Mouse (Mus musculus) midbrain, embryonic 13.5 days (tissue): ENCODE measurements around the gene Hoxd10. TPM values are rescaled to one million over a fixed set of nuclear protein-coding genes. Genes with fewer than 3 reads are reported as not detected.

Experiments used
- ATAC-seq: fragments of 200-750 bp; cut with Nextera tagmentation; 2 replicates; pipeline ENCODE4 v1.8.0; 2017; ENCODE audit warnings: mild to moderate bottlenecking, moderate TSS enrichment, moderate library complexity
- H3K27ac ChIP-seq: fragments of 300-500 bp; sonication (generic); 2 replicates; pipeline ENCODE4 v1.5.1; 2015; ENCODE audit warnings: inconsistent platforms, mild to moderate bottlenecking, moderate library complexity
- H3K27me3 ChIP-seq: fragments of 300-500 bp; sonication (generic); 2 replicates; pipeline ENCODE4 v1.6.1; 2015; ENCODE audit warnings: mild to moderate bottlenecking, inconsistent platforms
- H3K36me3 ChIP-seq: fragments of 300-500 bp; sonication (generic); 2 replicates; pipeline ENCODE4 v1.6.1; 2015; ENCODE audit warnings: mild to moderate bottlenecking, inconsistent platforms
- H3K4me1 ChIP-seq: fragments of 300-500 bp; sonication (generic); replicated peaks from 2 replicates; pipeline ENCODE4 v1.6.1; 2015; ENCODE audit warnings: inconsistent platforms
- H3K4me2 ChIP-seq: fragments of 300-500 bp; sonication (generic); replicated peaks from 2 replicates; pipeline ENCODE4 v1.6.1; 2015; ENCODE audit warnings: moderate library complexity, mild to moderate bottlenecking, inconsistent platforms
- H3K4me3 ChIP-seq: fragments of 300-500 bp; sonication (generic); replicated peaks from 2 replicates; pipeline ENCODE4 v1.5.1; 2015; ENCODE audit warnings: mild to moderate bottlenecking, inconsistent platforms
- H3K9ac ChIP-seq: fragments of 300-500 bp; sonication (generic); replicated peaks from 2 replicates; pipeline ENCODE4 v1.6.1; 2015; ENCODE audit warnings: mild to moderate bottlenecking, inconsistent platforms
- H3K9me3 ChIP-seq: fragments of 300-500 bp; sonication (generic); 2 replicates; pipeline ENCODE4 v1.6.1; 2016; ENCODE audit warnings: mild to moderate bottlenecking, inconsistent platforms
- WGBS: fragments of 180-500 bp; shearing (Covaris S2); methylation state at CpG from one replicate; pipeline ENCODE4 v1.1.7; 2015; 5-methylcytosine and 5-hydroxymethylcytosine counted together
- polyA plus RNA-seq: library from polyadenylated mRNA; unstranded; fragments of >200 nt; fragmentation: Nextera tagmentation; extraction: Ambion mirVana; gene quantifications from 2 replicates; pipeline ENCODE4 v1.2.1, GENCODE M21; 2015

The Hoxd10 gene
- polyA plus RNA-seq, 1 experiment from 2014 or later: not detected

GRCm38 (mm10) chr2:74677106-74677505 lies 14.6 kb upstream of the Hoxd10 start:
- H3K9ac ChIP-seq: no peak overlapping the region
- peaks cover 100% of the 10 kb centered on the region for H3K27me3 ChIP-seq
- H3K4me1 ChIP-seq: peaks cover 9% of the 10 kb centered on the region
- H3K36me3 ChIP-seq: no peaks in the 10 kb centered on the region
- no peak overlapping the region for H3K27ac ChIP-seq
- no peaks in the 10 kb centered on the region for H3K9me3 ChIP-seq
- WGBS: 10% methylated on average over 2 of the region's 2 CpGs
- no peak overlapping the region for H3K4me2 ChIP-seq
- no peak for ATAC-seq
- no peak overlapping the region for H3K4me3 ChIP-seq

GRCm38 (mm10) chr2:74678891-74679595 lies 12.7 kb upstream of the Hoxd10 start, which contains the start of gene Hoxd11:
Gene Hoxd11 (plus strand): TSS chr2:74679557.
- Histone ChIP-seq H3K36me3 (no peaks in the 10 kb centered on the region), H3K27ac (no peak within 1 kb of the TSS), H3K9ac (no peak within 1 kb of the TSS), H3K4me1 (peaks cover 13% of the 10 kb centered on the region), H3K9me3 (no peaks in the 10 kb centered on the region), H3K27me3 (peaks cover 100% of the 10 kb centered on the region), H3K4me3 (no peak within 1 kb of the TSS), H3K4me2 (no peak within 1 kb of the TSS)
- WGBS: 1% methylated on average over 15 of the region's 15 CpGs
- no peak for ATAC-seq

- WGBS: under 1% methylated on average over 26 of the region's 26 CpGs
- H3K4me1 ChIP-seq: peaks cover 13% of the 10 kb centered on the region
- H3K4me2 ChIP-seq: no peak overlapping the region
- H3K27me3 ChIP-seq: peaks cover 100% of the 10 kb centered on the region
- H3K4me3 ChIP-seq: no peak overlapping the region
- no peaks in the 10 kb centered on the region for H3K36me3 ChIP-seq
- H3K9me3 ChIP-seq: no peaks in the 10 kb centered on the region
- no peak overlapping the region for H3K27ac ChIP-seq
- no peak for ATAC-seq
- H3K9ac ChIP-seq: no peak overlapping the region
These were observed 12.1 kb upstream of the Hoxd10 start for GRCm38 (mm10) chr2:74679596-74679971.

GRCm38 (mm10) chr2:74679980-74680379 lies 11.7 kb upstream of the Hoxd10 start:
- no peak overlapping the region for H3K4me3 ChIP-seq
- H3K9ac ChIP-seq: no peak overlapping the region
- no peak overlapping the region for H3K4me2 ChIP-seq
- H3K4me1 ChIP-seq: peaks cover 13% of the 10 kb centered on the region
- no peaks in the 10 kb centered on the region for H3K36me3 ChIP-seq
- H3K27me3 ChIP-seq: peaks cover 100% of the 10 kb centered on the region
- WGBS: 1% methylated on average over 23 of the region's 23 CpGs
- H3K27ac ChIP-seq: no peak overlapping the region
- no peaks in the 10 kb centered on the region for H3K9me3 ChIP-seq
- ATAC-seq: no peak

- WGBS: under 1% methylated on average over 21 of the region's 21 CpGs
- no peak overlapping the region for H3K9ac ChIP-seq
- H3K9me3 ChIP-seq: no peaks in the 10 kb centered on the region
- no peak overlapping the region for H3K4me2 ChIP-seq
- peaks cover 13% of the 10 kb centered on the region for H3K4me1 ChIP-seq
- no peak overlapping the region for H3K4me3 ChIP-seq
- no peaks in the 10 kb centered on the region for H3K36me3 ChIP-seq
- H3K27ac ChIP-seq: no peak overlapping the region
- no peak for ATAC-seq
- H3K27me3 ChIP-seq: peaks cover 100% of the 10 kb centered on the region
These were observed 10.9 kb upstream of the Hoxd10 start for GRCm38 (mm10) chr2:74680561-74681398.

- H3K4me2 ChIP-seq: peak overlapping the region; percentile 9; the same call in 1 of the 2 replicates
- H3K9me3 ChIP-seq: no peaks in the 10 kb centered on the region
- no peak overlapping the region for H3K27ac ChIP-seq
- WGBS: under 1% methylated on average over 72 of the region's 78 CpGs
- no peaks in the 10 kb centered on the region for H3K36me3 ChIP-seq
- ATAC-seq: peak; percentile 20; the same call in 1 of the 2 replicates
- 0 out of 2 replicates have a peak overlapping the region, but pooled peaks have one; percentile 15 for H3K4me3 ChIP-seq
- H3K9ac ChIP-seq: no peak overlapping the region
- peaks cover 99% of the 10 kb centered on the region for H3K27me3 ChIP-seq
- H3K4me1 ChIP-seq: peaks cover 13% of the 10 kb centered on the region
These were observed 9.9 kb upstream of the Hoxd10 start for GRCm38 (mm10) chr2:74681594-74682531.

- peaks cover 13% of the 10 kb centered on the region for H3K4me1 ChIP-seq
- H3K4me3 ChIP-seq: 0 out of 2 replicates have a peak overlapping the region, but pooled peaks have one; percentile 15
- WGBS: under 1% methylated on average over 49 of the region's 51 CpGs
- no peaks in the 10 kb centered on the region for H3K36me3 ChIP-seq
- no peaks in the 10 kb centered on the region for H3K9me3 ChIP-seq
- H3K27me3 ChIP-seq: peaks cover 99% of the 10 kb centered on the region
- H3K27ac ChIP-seq: no peak overlapping the region
- peak overlapping the region; percentile 9; the same call in 1 of the 2 replicates for H3K4me2 ChIP-seq
- H3K9ac ChIP-seq: no peak overlapping the region
- no peak for ATAC-seq
These were observed 8.9 kb upstream of the Hoxd10 start for GRCm38 (mm10) chr2:74682796-74683195.

GRCm38 (mm10) chr2:74683471-74683951 lies 8.2 kb upstream of the Hoxd10 start:
- Histone ChIP-seq H3K27ac (no peak overlapping the region), H3K4me3 (no peak overlapping the region), H3K27me3 (peaks cover 99% of the 10 kb centered on the region), H3K9me3 (no peaks in the 10 kb centered on the region), H3K9ac (no peak overlapping the region), H3K36me3 (no peaks in the 10 kb centered on the region), H3K4me1 (peaks cover 13% of the 10 kb centered on the region), H3K4me2 (no peak overlapping the region)
- WGBS: under 1% methylated on average over 18 of the region's 18 CpGs
- ATAC-seq: peak; percentile 53; the same call in 1 of the 2 replicates

- no peak overlapping the region for H3K4me3 ChIP-seq
- H3K9ac ChIP-seq: no peak overlapping the region
- H3K27me3 ChIP-seq: peaks cover 99% of the 10 kb centered on the region
- no peaks in the 10 kb centered on the region for H3K36me3 ChIP-seq
- H3K4me1 ChIP-seq: peaks cover 13% of the 10 kb centered on the region
- H3K27ac ChIP-seq: no peak overlapping the region
- WGBS: under 1% methylated on average over 12 of the region's 12 CpGs
- H3K9me3 ChIP-seq: no peaks in the 10 kb centered on the region
- no peak for ATAC-seq
- no peak overlapping the region for H3K4me2 ChIP-seq
These were observed 7.6 kb upstream of the Hoxd10 start for GRCm38 (mm10) chr2:74684106-74684505.

GRCm38 (mm10) chr2:74685059-74685603 lies 6.6 kb upstream of the Hoxd10 start:
- Histone ChIP-seq H3K9ac (no peak overlapping the region), H3K4me3 (no peak overlapping the region), H3K27me3 (peaks cover 99% of the 10 kb centered on the region), H3K36me3 (no peaks in the 10 kb centered on the region), H3K4me1 (peaks cover 13% of the 10 kb centered on the region), H3K9me3 (no peaks in the 10 kb centered on the region), H3K4me2 (no peak overlapping the region), H3K27ac (no peak overlapping the region)
- WGBS: 12% methylated on average over 4 of the region's 4 CpGs
- ATAC-seq: no peak

- no peaks in the 10 kb centered on the region for H3K9me3 ChIP-seq
These were observed 5.3 kb upstream of the Hoxd10 start for GRCm38 (mm10) chr2:74686301-74686987.

More at GRCm38 (mm10) chr2:74686301-74686987, 5.3 kb upstream of the Hoxd10 start:
- Histone ChIP-seq H3K4me1 (peaks cover 14% of the 10 kb centered on the region), H3K27ac (no peak overlapping the region), H3K27me3 (peaks cover 97% of the 10 kb centered on the region), H3K36me3 (no peaks in the 10 kb centered on the region), H3K9ac (no peak overlapping the region), H3K4me3 (no peak overlapping the region), H3K4me2 (no peak overlapping the region)
- no peak for ATAC-seq
- WGBS: 4% methylated on average over 17 of the region's 17 CpGs
